Mouse (Mus musculus) cerebellum, adult (tissue): ENCODE results near the gene Abi1.
"Not testable (repeated sequence)": the region's sequence is repeated elsewhere in the genome, so short reads cannot be mapped to it uniquely, and the experiment has no call there.

Experiments used
- ATAC-seq: cut with Nextera tagmentation; 2 replicates; pipeline ENCODE4 v1.9.2; 2017; ENCODE audit warnings: mild to moderate bottlenecking, moderate library complexity, mixed read lengths; ENCODE audit not compliant: insufficient number of reproducible peaks, low FRiP score, low TSS enrichment

The Abi1 gene

GRCm38 (mm10) chr2:23034692-23035435 lies 5.2 kb downstream of the Abi1 start:
- ATAC-seq, result no peak

DNA sequence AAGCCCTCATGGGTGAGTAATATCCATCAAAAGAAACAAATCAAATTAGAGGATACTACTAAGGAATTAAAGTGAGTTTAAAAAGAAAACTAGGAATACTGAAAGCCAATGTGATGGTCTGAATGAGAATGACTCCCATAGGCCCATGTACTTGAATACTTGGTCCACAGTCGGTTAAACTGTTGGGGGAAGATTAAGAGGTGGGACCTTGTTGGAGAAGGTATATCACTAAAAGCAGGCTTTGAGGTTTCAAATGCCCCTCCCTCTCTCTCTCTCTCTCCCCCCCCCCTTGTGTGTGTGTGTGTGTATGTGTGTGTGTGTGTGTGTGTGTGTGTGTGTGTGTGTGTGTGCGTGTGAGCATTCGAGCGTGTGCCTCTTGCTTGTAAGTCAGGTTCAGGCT lies 9.4 kb downstream of the Abi1 start:
- ATAC-seq, result no peak

DNA sequence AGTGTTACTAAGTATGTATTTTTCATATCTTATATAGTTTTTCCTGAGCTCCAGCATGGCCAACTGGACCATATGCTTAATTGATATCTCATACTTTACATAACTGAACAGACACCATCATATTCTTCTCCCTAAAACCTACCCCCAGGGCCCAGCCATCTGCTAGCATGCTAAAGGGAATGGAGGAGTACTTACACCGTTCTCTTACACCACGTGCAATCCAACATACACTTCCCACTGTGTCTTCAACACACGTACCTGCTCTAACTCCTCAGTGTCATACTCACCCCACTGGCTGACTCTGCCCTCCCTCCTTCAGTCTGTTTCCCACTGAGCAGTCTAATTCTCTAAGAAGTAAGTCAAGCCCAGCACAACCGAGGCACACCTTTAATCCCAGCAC lies 11.2 kb downstream of the Abi1 start:
- ATAC-seq, result 0 out of 2 replicates have a peak, but pooled peaks have one; percentile 45

GRCm38 (mm10) chr2:23026379-23026778 lies 13.7 kb downstream of the Abi1 start:
- no peak for ATAC-seq

DNA sequence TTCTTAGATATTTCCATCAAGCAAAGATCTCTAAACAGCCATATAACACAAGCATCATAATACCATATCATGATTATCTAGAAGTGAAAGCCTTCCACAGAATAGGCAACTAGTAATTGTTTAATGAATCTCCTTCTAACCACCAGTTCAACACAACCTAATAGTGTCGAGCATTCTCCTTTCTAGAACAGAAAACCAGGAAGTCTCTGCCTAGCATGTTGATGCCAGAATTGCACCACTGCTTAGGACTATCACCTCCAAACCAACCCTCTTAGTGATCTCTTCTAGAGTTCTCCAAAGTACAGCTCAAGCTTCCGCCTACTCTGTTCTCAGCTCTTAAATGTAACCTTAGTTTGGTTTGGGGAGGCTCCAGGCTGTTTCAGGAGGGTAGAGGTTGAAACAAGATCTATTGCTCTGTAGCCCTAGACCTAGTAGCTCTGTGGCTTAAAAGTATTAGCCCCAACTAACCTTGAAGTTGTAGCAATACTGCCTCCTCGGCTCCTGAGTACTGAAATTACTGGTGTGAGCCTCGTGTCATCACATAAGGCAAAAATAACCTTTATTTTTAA lies 16.2 kb downstream of the Abi1 start:
- no peak for ATAC-seq

DNA sequence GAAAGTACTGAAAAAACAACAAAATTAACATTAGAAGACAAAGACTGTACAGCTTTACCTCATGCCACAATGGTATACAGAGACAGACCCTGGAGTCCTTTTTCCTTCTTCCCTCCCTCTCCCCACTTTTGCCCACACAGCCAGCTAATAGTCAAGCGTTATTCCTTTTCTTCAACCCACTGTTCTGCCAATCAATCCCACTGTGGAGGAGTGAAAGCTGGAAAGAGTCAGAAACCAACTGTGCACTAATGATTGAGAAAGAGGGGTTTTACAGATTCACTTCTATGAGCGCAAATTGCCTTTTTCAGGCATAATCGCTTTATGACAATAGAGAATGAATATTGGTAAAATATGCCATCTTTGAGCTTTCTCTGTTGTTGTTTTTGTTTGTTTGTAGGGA lies 17.0 kb downstream of the Abi1 start:
- no peak for ATAC-seq

DNA sequence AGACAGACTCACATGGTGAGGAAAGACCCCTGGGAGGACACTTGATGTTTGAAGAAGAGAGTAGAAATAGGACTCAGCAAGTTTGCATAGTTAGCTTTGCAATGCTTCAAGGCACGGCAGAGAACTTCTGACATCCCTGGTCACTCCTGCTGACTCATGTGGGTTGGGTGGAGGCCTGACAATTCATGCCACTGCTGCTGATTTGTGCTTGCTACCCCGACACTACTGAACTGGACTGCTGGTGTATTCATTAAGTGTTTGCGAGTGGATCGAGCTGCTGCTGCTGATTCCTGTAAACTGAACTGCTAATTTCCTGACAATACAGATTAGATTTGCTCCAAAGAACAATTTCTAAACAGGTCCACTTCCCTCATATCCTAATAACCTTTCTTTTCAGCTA lies 18.3 kb downstream of the Abi1 start:
- ATAC-seq, result no peak

- ATAC-seq, result no peak
These were observed 18.7 kb downstream of the Abi1 start for GRCm38 (mm10) chr2:23021320-23021719.

GRCm38 (mm10) chr2:23019170-23019569 lies 20.9 kb downstream of the Abi1 start:
- no peak for ATAC-seq

GRCm38 (mm10) chr2:23016121-23016520 lies 23.9 kb downstream of the Abi1 start:
- no peak for ATAC-seq

- no peak for ATAC-seq
These were observed 24.7 kb downstream of the Abi1 start for GRCm38 (mm10) chr2:23015335-23015734.

- not testable (repeated sequence) for ATAC-seq
These were observed 25.1 kb downstream of the Abi1 start for GRCm38 (mm10) chr2:23014935-23015334.

DNA sequence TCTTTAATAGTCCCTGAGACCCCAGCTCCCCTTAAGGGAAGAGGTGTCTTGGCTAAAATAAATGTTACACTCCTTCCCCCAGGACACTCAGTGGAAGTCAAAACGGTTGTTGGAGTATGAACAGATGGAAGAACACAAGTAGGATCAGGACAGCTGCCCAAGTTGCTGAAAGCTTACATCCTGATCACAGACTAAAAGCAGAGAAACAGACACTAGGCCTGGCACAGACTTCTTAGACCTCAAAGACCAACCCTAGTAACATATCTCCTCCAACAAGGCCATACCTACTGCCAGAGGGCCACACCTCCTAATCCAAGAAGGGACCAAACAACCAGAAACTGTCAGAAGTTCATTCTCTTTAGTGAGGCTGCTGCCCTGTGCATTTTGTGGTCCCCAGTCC lies 31.8 kb downstream of the Abi1 start:
- ATAC-seq, result 0 out of 2 replicates have a peak, but pooled peaks have one; percentile 20

DNA sequence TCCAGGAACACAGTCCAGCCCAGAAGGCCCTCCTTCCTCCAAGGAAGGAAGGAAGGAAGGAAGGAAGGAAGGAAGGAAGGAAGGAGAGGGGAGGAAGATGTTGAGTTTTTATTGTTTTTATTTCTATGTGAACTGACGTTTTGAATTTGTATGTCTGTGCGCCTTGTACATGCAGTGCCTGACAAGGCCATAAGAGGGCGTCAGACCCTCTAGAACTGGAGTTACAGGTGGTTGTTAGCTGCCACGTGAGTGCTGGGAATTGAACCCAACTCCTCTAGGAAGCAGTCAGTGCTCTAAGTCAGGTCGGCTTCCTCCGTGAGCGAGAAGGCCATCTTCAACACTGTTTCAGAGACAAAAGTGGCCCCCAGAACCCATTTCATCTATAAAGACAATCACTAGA lies 32.5 kb downstream of the Abi1 start:
- no peak for ATAC-seq

DNA sequence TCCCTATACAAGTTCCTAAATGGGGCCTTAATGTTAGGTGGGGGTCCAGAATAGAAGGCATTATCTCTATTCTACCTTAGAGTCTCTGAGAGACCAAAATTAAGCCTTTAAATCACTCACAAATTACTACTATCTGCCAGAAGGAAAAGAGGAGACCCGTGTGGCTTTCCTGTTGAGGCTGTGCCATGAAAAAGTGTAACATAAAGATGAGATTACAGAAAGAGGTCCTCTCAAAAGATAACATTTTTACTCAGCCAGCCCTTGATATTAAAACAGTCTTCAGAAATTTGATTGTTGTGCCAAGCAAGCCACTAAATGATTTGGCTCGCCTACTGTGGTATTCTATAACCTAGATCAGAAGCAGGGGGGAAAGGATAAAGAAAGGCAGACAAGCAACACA lies 32.9 kb downstream of the Abi1 start:
- ATAC-seq, result no peak

DNA sequence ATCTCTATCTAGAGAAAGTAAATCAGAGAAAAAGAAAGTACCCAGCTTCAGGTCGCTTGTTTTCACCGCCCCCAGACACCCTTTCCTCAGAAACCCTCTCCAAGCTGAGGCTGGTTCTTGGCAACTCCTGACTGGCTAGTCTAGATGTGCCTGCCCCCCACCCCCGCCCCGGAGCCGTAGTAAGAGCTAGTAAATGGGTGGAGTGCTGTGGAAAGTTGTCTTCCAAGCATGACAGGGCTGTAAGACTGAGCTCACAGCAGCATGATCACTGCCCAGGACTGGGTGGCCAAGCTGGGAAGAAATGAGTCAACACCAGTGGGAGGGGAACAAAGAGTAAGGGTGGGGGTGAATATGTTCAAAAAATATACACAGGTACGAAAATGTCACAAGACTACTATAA lies 33.8 kb downstream of the Abi1 start:
- no peak for ATAC-seq

DNA sequence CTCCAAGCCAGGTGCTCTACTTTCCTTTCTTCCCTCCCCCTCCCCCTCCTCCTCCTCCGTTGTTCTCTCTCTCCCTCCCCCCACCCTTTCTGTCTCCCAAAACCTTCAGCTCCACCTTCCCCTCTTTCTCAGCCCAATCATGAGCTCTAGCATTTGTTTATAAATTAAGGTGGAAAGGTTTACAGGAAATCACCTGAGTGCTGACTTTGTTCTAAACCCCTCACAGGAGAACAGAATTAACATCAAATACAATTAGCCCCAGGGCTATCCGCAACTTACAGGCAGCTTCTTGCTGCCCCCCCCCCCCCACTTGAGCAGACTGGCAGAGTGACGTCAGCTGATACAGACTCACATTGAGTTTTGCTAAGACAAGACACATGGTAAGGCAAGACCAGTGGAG lies 37.4 kb downstream of the Abi1 start:
- ATAC-seq, result no peak

DNA sequence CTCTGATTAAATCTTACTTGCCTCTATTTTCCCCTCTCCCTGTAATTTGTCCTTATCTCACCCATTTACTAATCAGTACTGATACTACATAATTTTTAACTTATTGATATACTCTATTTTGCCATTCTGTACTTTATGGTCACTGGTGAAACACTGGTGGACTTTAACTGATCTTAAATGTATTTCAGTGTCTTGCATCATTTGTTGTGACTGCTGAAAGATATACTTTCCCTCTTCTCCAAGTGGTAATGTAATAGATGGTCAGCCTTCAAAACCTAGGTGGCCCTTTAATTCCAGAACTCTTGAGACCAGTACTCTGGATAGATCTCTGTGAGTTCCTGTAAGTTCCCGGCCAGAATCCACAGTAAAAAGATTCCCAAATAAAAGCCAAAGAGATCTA lies 40.4 kb downstream of the Abi1 start:
- no peak for ATAC-seq

DNA sequence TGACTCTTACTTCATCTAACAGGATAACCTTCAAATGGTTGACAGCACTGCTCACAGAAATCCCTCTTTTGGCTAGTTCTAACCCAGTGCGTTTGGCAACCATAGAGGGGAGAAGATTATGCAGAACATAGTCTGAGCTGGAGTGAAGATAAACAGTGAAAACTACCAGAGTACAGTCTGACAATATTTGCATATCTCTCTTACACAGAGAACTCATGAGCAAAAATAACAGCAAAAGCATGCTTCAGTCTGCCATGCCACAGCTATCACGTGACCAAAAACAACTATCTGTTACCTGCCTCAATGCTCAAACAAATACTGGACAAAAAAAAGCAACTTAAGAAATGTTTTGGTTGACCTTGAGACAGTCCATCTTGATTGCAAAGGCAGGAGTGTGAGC lies 41.2 kb downstream of the Abi1 start:
- no peak for ATAC-seq

DNA sequence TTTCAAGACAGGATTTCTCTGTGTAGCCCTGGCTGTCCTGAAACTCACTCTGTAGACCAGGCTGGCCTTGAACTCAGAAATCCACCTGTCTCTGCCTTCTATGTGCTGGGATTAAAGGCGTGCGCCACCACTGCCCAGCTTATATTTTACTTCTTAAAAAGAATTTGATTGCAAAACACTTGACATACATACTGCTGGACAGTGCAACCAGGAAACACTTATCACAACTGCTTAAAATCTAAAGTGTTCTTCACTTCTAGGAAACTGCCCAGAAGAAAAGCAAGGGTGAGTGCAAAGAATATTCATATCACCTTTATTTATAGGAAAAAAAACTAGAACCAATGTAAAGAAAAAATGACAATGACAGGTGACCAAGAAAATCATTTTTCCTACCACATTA lies 42.0 kb downstream of the Abi1 start:
- ATAC-seq, result no peak

GRCm38 (mm10) chr2:22996071-22996470 lies 44.0 kb downstream of the Abi1 start:
- ATAC-seq, result no peak

- peak; percentile 40; the same call in 1 of the 2 replicates for ATAC-seq
These were observed 53.9 kb downstream of the Abi1 start for GRCm38 (mm10) chr2:22985973-22986657.
